Mouse (Mus musculus) kidney, adult 10 weeks (tissue): ENCODE measurements around the gene Fyb. TPM values are rescaled to one million over a fixed set of nuclear protein-coding genes. Genes with fewer than 3 reads are reported as not detected.

Experiments
- polyA plus RNA-seq: library from polyadenylated mRNA; stranded (reverse); fragments of 350-450 nt; fragmentation: Illumina TruSeq; extraction: RNeasy Lipid Tissue Mini Kit (QIAGEN cat#74804); gene quantifications from one replicate; pipeline ENCODE4 v1.2.3, GENCODE M21; 2014; ENCODE audit warnings: low read depth, low replicate concordance

Gene Fyb
- 4.9 TPM for polyA plus RNA-seq

GRCm38 (mm10) chr15:6522653-6523167 lies at the start of gene Fyb:
Fyb (plus strand) TSS chr15:6522853.

GRCm38 (mm10) chr15:6707936-6708525 lies 185.4 kb downstream of the Fyb start, which contains the start of gene Rictor:
Rictor (plus strand) TSS chr15:6708379.

Other genes starting within 250 kb of the Fyb start
- 724 TPM for gene Dab2, start 223.1 kb upstream of the Fyb start, polyA plus RNA-seq
- 0.36 TPM for gene C9, start 77.5 kb upstream of the Fyb start, polyA plus RNA-seq
- gene Rictor, start 185.5 kb downstream of the Fyb start, polyA plus RNA-seq, result 18.2 TPM